Mouse (Mus musculus): ENCODE data around the gene Fbxl17. TPM values are rescaled to one million over a fixed set of nuclear protein-coding genes. Genes with fewer than 3 reads are reported as not detected.

Gene Fbxl17
- total RNA-seq, 2 experiments from 2014 or later = 6.6 to 20.4 TPM

DNA sequence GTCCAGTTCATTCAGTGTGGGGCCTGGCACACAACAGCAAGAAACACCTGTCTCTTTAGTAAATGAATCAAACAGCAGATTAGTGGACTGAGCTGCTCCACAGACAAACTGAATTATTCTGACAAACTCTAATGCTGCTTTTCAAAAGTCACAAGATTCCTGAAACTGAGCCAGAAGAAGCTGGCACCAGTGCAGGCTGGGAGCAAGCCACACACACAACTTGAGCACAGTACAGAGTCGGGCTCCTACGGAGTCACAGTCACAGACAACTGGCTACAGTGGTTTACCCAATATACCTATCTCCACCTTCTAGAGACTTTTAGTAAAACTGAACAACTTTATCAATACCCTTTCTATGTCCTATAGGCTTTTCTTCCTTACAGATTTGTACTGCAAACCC lies 94.8 kb downstream of the Fbxl17 start:
- no peak for ATAC-seq (replicated peaks; ENCODE audit: poor library complexity, severe bottlenecking)

GRCm38 (mm10) chr17:63403801-63404415 lies 95.9 kb downstream of the Fbxl17 start:
- ATAC-seq (replicated peaks; ENCODE audit: poor library complexity, severe bottlenecking) = no peak

GRCm38 (mm10) chr17:63402741-63403681 lies 96.8 kb downstream of the Fbxl17 start:
- peak; percentile 37; the same call in 1 of the 2 replicates for ATAC-seq (replicated peaks; ENCODE audit: poor library complexity, severe bottlenecking)

DNA sequence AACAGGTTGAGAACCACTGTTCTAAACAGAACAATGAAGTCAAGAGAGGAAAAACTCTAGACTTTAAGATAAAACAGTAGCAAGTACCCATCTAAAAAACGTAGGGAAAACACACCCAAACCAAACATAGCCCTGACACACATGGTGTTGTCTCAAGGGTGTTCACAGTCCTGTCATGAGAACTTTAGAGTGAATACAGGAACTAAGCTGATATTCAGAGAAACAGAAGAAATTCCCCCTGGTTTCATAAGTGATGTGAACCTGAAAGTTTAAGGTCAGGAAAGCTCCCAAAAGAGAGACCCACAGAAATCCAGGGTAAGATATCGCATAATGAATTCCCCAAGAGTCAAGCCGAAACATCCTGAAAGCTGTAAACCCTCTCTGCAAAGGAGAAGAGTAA lies 97.6 kb downstream of the Fbxl17 start:
- 0 out of 2 replicates have a peak, but pooled peaks have one; percentile 27 for ATAC-seq (replicated peaks; ENCODE audit: poor library complexity, severe bottlenecking)

GRCm38 (mm10) chr17:63400640-63401039 lies 99.2 kb downstream of the Fbxl17 start:
- 0 out of 2 replicates have a peak, but pooled peaks have one; percentile 25 for ATAC-seq (replicated peaks; ENCODE audit: poor library complexity, severe bottlenecking)

DNA sequence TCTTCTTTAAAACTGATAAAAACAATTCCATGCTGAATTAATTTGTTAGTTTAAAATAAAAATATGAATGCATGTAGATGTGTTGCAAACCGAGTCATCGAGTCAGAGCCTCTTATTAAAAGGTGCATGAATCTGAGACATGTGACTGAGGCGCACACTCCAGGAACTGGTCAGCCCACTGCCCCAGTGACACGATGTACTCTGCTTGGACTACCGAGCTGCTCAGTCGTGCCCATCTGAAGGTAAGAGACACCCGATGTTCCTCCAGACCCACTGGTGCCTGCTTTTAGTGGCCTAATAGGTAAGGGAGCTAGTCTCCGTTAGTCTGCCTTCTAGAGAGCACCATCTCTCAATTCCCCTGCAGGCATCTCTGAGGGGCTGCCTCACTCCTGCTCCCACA lies 100.0 kb downstream of the Fbxl17 start:
- no peak for ATAC-seq (replicated peaks; ENCODE audit: poor library complexity, severe bottlenecking)

DNA sequence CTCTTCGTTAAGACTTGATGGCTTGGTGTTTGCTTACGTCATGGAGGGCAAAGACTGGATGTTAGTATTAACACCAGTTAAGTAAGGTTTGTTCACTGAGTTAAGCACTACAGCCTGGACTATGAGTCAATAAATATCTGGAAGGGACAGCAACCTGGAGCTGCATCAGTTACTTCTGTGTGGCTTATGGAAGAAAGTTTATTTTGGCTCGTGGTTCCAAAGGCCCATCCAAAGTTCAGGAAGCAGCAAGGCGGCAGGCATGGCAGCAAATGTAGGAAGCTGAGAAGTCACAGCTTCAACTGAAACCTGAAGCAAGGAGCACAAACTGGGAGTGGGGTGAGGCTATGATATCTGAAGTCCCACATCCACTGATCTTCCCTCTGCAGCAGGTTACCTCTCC lies 108.3 kb downstream of the Fbxl17 start:
- no peak for ATAC-seq (replicated peaks; ENCODE audit: poor library complexity, severe bottlenecking)

GRCm38 (mm10) chr17:63390951-63391350 lies 108.9 kb downstream of the Fbxl17 start:
- no peak for ATAC-seq (replicated peaks; ENCODE audit: poor library complexity, severe bottlenecking)

DNA sequence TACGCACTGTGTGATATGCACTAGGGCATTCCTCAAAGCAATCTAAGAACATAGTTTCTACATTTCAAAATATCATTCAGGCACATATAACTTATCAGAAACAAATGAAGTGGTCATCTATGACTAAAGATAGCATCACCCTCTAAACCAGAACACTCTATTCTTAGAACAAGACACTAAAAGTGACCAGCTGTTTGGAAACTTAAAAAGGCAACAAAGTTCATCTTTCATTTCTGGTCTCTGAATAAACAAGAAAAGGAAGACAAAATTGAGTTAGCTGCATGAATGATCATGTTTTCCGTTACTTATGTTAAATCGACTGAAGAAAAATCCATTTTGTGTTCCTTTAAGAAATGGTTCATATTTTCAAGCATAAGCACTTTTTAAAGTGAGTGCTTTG lies 128.8 kb downstream of the Fbxl17 start:
- no peak for ATAC-seq (replicated peaks; ENCODE audit: poor library complexity, severe bottlenecking)

DNA sequence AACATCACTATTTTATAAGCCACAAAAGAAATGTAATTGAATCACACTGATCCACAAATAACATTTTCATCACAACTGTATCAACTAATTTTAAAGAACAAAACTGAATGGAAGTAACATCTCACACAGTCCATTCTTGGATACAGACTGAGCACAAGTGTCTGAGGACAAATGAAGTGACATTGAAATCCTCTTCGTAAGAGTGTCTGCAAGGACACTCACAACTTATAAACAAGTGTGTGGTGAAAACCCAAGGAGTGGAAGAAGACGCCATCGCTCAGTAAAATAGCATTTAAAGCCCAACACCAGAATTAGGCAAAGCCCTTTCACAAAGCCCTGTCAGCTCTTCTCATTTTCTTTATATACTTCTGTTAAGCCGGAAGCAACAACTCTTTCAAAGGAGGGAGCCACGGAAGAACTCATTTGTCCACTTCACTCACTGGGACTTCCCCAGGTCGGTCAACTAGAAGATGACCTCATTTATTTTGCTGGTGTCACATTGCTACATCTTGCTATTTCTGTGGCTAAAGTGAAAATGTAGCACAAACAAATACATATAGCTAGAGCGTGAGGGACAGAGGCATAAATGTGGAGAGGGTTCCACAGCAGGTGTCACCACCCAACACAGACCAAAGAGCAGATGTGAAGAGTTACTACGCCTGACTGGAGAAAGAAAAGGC lies 130.0 kb downstream of the Fbxl17 start:
- ATAC-seq (replicated peaks; ENCODE audit: poor library complexity, severe bottlenecking) = no peak

DNA sequence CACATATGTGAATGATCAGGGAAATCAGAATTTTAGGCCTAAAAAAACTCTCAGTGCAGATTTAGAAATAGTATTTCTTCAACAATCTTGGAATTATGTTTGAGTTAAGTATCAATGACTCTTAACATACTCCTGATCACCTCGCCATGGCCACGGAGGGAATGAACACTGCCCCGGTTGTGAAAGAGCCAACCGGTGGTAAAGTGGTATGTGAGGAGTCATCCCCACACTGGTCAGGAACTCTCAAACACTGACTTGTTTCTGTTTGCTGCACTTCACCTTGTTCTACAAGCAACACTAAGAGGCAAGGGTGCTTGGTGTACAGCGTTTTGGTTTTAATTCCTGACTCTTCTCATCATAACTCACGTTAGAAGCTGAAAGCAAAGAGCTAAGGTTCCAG lies 132.3 kb downstream of the Fbxl17 start:
- no peak for ATAC-seq (replicated peaks; ENCODE audit: poor library complexity, severe bottlenecking)

- ATAC-seq (replicated peaks; ENCODE audit: poor library complexity, severe bottlenecking) = no peak
Measured at GRCm38 (mm10) chr17:63366045-63366444, 133.8 kb downstream of the Fbxl17 start.

DNA sequence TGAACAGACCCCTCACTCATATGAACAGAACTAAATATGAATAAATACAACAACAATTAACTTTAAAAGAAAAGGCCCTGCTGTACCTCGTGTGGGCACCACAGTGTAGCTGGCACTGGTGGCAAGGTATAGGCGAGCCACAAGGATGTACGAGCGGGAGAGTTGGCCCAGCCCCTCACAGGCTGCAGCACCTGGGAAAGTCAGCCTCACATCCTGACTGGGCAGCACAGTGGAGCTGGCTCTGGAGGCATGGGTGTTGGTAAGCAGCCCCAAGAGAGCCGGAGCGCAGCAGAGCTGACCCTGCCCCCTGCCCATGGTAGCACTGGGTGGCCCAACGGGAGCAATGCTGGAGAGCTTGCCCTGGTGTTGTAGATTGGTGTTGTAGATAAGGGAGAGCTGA lies 135.2 kb downstream of the Fbxl17 start:
- ATAC-seq (replicated peaks; ENCODE audit: poor library complexity, severe bottlenecking) = no peak

DNA sequence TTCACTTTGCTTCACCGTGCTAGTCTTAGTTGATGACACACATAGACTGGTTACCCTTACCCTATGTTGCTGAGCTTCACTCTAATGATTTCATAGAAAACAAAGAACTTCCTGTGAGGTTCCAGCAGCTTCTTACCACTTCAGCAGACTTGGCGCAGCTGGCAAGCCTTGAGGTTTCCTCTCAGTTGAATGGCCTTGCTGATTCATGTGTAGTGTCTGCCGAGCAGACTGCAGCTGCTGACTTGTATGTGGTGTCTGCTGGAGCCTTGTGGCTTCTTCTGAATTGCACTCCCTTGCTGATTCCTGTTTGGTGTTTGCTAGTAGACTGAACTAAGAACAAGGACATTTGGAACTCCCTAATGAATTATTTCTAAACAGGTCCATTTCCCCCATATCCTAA lies 137.6 kb downstream of the Fbxl17 start:
- no peak for ATAC-seq (replicated peaks; ENCODE audit: poor library complexity, severe bottlenecking)

GRCm38 (mm10) chr17:63361679-63362078 lies 138.1 kb downstream of the Fbxl17 start:
- no peak for ATAC-seq (replicated peaks; ENCODE audit: poor library complexity, severe bottlenecking)

DNA sequence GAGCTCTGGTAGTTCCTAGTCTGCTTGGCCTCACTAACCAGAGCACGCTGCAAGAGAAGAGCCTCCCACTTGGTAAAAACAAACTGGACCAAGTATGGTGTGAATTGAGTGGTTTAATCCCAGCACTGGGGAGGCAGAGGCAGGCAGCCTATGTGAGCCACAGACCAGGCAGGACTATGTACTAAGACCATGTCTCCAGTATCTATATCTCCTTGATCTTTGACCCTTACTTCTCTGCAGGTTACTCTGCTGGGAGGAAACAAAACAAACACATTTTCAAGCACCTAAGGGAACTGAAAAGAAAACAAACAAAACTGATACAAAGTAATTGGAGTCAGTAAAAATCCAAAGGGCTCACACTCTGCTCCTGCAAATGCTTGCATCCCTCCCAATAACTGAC lies 141.0 kb downstream of the Fbxl17 start:
- no peak for ATAC-seq (replicated peaks; ENCODE audit: poor library complexity, severe bottlenecking)

- ATAC-seq (replicated peaks; ENCODE audit: poor library complexity, severe bottlenecking) = peak; percentile 92
Measured at GRCm38 (mm10) chr17:63356202-63356601, 143.6 kb downstream of the Fbxl17 start.

DNA sequence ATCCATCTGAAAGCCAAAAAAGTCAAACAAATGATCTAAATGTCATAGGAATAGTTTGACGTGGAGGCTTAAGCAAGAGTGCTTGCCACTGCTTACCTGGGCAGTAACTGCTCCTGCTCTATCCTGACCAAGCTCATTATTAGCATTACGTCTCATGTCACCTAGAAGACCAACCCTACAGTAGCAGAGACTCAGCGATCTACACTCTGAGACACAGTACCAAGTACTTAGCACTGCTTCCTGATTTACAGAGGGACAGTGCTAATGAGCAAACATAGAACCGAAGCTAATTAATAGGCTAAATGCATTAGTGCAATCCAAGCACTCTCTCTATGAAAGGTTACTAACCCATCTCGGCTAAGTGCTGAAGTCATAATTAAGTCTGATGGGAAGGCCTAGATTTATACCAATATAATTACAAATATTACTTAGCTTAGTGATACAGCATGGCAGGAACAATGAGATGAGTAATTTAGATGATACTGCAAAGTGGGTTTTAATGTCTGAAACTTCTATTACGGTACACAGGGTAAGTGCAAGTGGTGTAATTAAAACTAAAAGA lies 147.1 kb downstream of the Fbxl17 start:
- no peak for ATAC-seq (replicated peaks; ENCODE audit: poor library complexity, severe bottlenecking)

DNA sequence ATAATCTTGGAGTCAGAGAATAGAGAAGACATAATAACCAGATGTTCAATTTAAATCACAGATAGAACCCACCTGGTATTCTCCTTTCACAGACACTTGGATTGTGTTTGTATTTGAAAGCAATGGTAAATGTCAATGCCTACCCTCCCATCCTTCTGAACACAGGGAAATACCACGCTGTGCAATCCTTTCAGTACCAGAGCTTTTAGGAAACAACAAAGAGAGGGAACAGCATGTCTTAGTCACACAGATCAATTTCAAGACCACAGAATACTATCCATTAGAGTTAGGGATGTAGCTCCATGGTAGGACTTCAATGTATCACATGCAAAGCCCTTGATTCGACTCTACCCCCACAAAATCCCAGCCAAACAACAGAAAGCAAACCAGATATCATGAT lies 148.1 kb downstream of the Fbxl17 start:
- ATAC-seq (replicated peaks; ENCODE audit: poor library complexity, severe bottlenecking) = no peak

GRCm38 (mm10) chr17:63350876-63351509 lies 148.8 kb downstream of the Fbxl17 start:
- no peak for ATAC-seq (replicated peaks; ENCODE audit: poor library complexity, severe bottlenecking)

Measured in granulocyte monocyte progenitor cell, adult 5-6 weeks (primary cell).